Mouse (Mus musculus) bone marrow, adult 2 months (tissue): ENCODE results near the gene Dtnb.

Source experiments
- CTCF ChIP-seq: fragments of 200-500 bp; IDR thresholded peaks from 2 replicates; pipeline ENCODE4 v1.5.1; 2011; ENCODE audit warnings: low read length, control low read depth; ENCODE audit not compliant: control insufficient read depth, insufficient read depth
- POLR2A ChIP-seq: fragments of 200-500 bp; IDR thresholded peaks from 2 replicates; pipeline ENCODE4 v1.6.1; 2011; ENCODE audit warnings: low read depth, mild to moderate bottlenecking, control low read depth, low read length, borderline replicate concordance; ENCODE audit not compliant: control insufficient read depth

DNA sequence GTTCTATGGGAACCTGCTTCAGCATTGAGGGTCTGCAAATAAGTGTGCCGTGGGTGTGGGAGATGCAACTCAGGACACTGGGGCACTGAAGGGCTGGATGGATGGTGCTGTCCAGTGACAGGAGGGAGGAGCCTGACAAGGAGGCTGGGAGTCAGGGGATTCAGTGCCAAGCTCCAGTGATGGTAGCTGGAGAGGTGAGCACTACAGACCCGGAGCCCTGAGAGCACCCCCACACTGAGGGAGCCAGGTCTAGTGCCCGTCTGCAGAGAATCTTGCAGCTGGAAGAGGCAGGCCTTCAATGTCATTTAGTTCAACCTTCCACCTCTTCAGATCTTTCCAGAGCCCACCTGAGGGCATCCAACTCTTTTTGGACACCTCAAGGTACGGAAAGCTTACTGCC, 233.7 kb downstream of the Dtnb start, which contains the start of gene Dnmt3a:
- TF ChIP-seq POLR2A (no peak), CTCF (no peak)
